Mouse (Mus musculus) adipocyte (in vitro differentiated cells): ENCODE measurements around the gene Ggct.
"Not testable (repeated sequence)": the region's sequence is repeated elsewhere in the genome, so short reads cannot be mapped to it uniquely, and the experiment has no call there.

Experiments used
- DNase-seq: peaks from one replicate; pipeline ENCODE4 v3.0.0-alpha.2; 2016; ENCODE audit warnings: low spot score

Gene Ggct

GRCm38 (mm10) chr6:54996361-54996760 is 3.6 kb upstream of the Ggct start:
- no peak for DNase-seq

GRCm38 (mm10) chr6:54992141-54992540 is 609 bp downstream of the Ggct start:
- no peak for DNase-seq

GRCm38 (mm10) chr6:54991189-54991588 is 1.6 kb downstream of the Ggct start:
- no peak for DNase-seq

- DNase-seq, result no peak
Measured at GRCm38 (mm10) chr6:54988141-54988540, 4.6 kb downstream of the Ggct start.

GRCm38 (mm10) chr6:54984096-54984495 is 8.7 kb downstream of the Ggct start:
- no peak for DNase-seq

- DNase-seq, result no peak
Measured at GRCm38 (mm10) chr6:54983526-54984050, 9.2 kb downstream of the Ggct start.

- DNase-seq, result no peak
Measured at GRCm38 (mm10) chr6:54979426-54979825, 13.3 kb downstream of the Ggct start.

- DNase-seq, result no peak
Measured at GRCm38 (mm10) chr6:54975616-54976015, 17.1 kb downstream of the Ggct start.

- peak; percentile 70 for DNase-seq
Measured at GRCm38 (mm10) chr6:54974501-54974900, 18.2 kb downstream of the Ggct start.

- DNase-seq, result peak; percentile 74
Measured at GRCm38 (mm10) chr6:54972929-54973211, 19.9 kb downstream of the Ggct start.

- DNase-seq, result peak; percentile 83
Measured at GRCm38 (mm10) chr6:54972111-54972928, 20.4 kb downstream of the Ggct start, which contains the start of gene Nod1. TSS of gene Nod1 (minus strand) at chr6:54972612.

GRCm38 (mm10) chr6:54971731-54972110 is 21.0 kb downstream of the Ggct start:
- DNase-seq, result no peak

GRCm38 (mm10) chr6:54970506-54970905 is 22.2 kb downstream of the Ggct start:
- peak; percentile 24 for DNase-seq

- peak; percentile 72 for DNase-seq
Measured at GRCm38 (mm10) chr6:54969801-54970200, 22.9 kb downstream of the Ggct start.

- DNase-seq, result no peak
Measured at GRCm38 (mm10) chr6:54967591-54967990, 25.2 kb downstream of the Ggct start.

- DNase-seq, result no peak
Measured at GRCm38 (mm10) chr6:54965234-54965633, 27.5 kb downstream of the Ggct start.

- no peak for DNase-seq
Measured at GRCm38 (mm10) chr6:54964755-54965154, 28.0 kb downstream of the Ggct start.

GRCm38 (mm10) chr6:54963599-54963998 is 29.2 kb downstream of the Ggct start:
- no peak for DNase-seq

- DNase-seq, result peak; percentile 67
Measured at GRCm38 (mm10) chr6:54957655-54958054, 35.1 kb downstream of the Ggct start.

- peak; percentile 86 for DNase-seq
Measured at GRCm38 (mm10) chr6:54956425-54956824, 36.3 kb downstream of the Ggct start.

GRCm38 (mm10) chr6:54955949-54956348 is 36.8 kb downstream of the Ggct start:
- DNase-seq, result no peak

GRCm38 (mm10) chr6:54954659-54955414 is 37.9 kb downstream of the Ggct start:
- no peak for DNase-seq

GRCm38 (mm10) chr6:54953399-54953798 is 39.4 kb downstream of the Ggct start:
- DNase-seq, result not testable (repeated sequence)
